12 mouse cellular contexts compared by ENCODE assay signal in the genomic region with DNA sequence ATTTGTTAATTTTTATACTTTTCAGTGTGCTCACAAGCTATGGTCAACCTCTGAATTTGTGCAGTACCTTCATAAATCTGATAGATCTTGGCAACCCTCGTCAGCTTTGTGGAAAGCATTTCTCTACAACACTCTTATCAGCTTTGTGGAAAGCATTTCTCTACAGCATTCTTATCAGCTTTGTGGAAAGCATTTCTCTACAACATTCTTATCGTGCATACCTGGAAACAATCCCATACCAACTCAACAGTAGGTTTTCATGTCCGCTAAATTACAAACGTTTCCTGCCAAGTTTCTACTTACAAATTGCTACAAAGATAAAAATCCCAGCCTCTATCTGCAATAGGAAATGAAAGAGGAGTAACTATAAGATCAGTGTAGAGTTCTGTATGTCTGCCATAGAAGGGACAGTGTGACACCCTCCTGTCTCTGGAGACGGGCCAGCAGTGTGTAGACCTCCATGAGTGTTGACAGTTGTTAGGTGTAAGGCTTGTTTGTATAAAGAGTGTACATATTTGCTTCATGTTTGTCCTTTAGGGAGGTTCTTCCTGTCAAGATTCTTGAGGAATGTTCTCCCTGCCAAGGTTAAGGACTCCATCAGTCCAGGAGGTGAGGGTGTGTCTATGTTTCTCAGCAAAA.
"Had no signal": no experiment of that assay in that cellular context is flagged by ENCODE, and none has a peak within 500 bp of the region (broad histone marks: within the 10 kb centered on the region; RNA-seq: fewer than 3 reads in every experiment).

No protein-coding gene starts in this region.

- H3K4me1 ChIP-seq: kidney, embryonic 15.5 days; limb, embryonic 13.5 days; midbrain, embryonic 15.5 days; neural tube, embryonic 12.5 days had no signal

- DNase-seq: kidney, postnatal 14 days; left cerebral cortex, postnatal 4 days; lung, embryonic 14.5 days; lung, postnatal 4 days; thymus, postnatal 4 days had no signal

- H3K4me3 ChIP-seq: kidney, embryonic 15.5 days; limb, embryonic 13.5 days; midbrain, embryonic 15.5 days; neural tube, embryonic 12.5 days had no signal

- ATAC-seq: midbrain, embryonic 15.5 days had no signal

- H3K27ac ChIP-seq: kidney, embryonic 15.5 days; limb, embryonic 13.5 days; liver, embryonic 14.5 days; midbrain, embryonic 15.5 days; neural tube, embryonic 12.5 days; stomach, postnatal 0 days had no signal

- H3K9me3 ChIP-seq: kidney, embryonic 15.5 days; limb, embryonic 13.5 days; midbrain, embryonic 15.5 days; neural tube, embryonic 12.5 days had no signal

- H3K9ac ChIP-seq: kidney, embryonic 15.5 days; limb, embryonic 13.5 days; liver, embryonic 14.5 days; lung, embryonic 14.5 days; midbrain, embryonic 15.5 days; neural tube, embryonic 12.5 days had no signal

- H3K4me2 ChIP-seq: kidney, embryonic 15.5 days; limb, embryonic 13.5 days; lung, embryonic 14.5 days; midbrain, embryonic 11.5 days; midbrain, embryonic 15.5 days; neural tube, embryonic 12.5 days had no signal

- H3K27me3 ChIP-seq: kidney, embryonic 15.5 days; limb, embryonic 13.5 days; midbrain, embryonic 15.5 days; neural tube, embryonic 12.5 days had no signal
